Mouse (Mus musculus): ENCODE data around the gene Glis1. TPM values are rescaled to one million over a fixed set of nuclear protein-coding genes. Genes with fewer than 3 reads are reported as not detected.

Glis1 gene
- polyA plus RNA-seq, 1 experiment from 2014 or later = 6.8 TPM

DNA sequence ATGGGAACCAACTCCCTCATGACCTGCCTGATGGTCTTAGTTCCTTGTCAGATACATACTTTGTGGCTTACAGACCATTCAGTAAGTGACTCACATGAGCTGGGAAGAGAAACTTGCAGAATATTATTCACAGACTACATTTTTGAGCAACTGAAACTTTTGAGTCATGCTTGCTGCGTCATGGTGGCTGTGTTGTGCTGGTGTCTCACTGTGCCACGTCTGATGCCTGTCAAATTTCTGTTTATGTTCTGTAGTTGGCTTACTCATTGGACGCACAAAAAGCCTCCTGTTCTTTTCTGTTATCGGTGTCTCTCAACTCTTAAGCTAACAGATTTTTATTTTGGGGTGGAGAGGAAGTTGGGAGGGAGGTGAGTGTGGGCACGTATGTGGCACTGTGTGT is 119.4 kb downstream of the Glis1 start:
- no peaks in the 10 kb centered on the region for H3K36me3 ChIP-seq (ENCODE audit: control insufficient read depth, insufficient read depth, low read length)
- ATAC-seq (ENCODE audit: insufficient number of reproducible peaks, low FRiP score, low TSS enrichment, low read depth) (no peak), DNase-seq (ENCODE audit: low spot score) (no peak)
- no peak overlapping the region for H3K9ac ChIP-seq (ENCODE audit: low read length)
- no peak overlapping the region for H3K27ac ChIP-seq (replicated peaks; ENCODE audit: low read depth, low read length)
- H3K4me3 ChIP-seq (ENCODE audit: low read depth, low read length) = no peak overlapping the region
- H3K4me2 ChIP-seq (ENCODE audit: low read depth, severe bottlenecking) = no peak overlapping the region
- 85% methylated on average over 5 of the region's 5 CpGs for WGBS
- H3K27me3 ChIP-seq (ENCODE audit: control insufficient read depth, insufficient read depth, low read length) = no peaks in the 10 kb centered on the region
- H3K9me3 ChIP-seq (ENCODE audit: control insufficient read depth, low read length) = no peaks in the 10 kb centered on the region
- H3K4me1 ChIP-seq (ENCODE audit: control insufficient read depth, insufficient read depth, low read length) = peaks cover 20% of the 10 kb centered on the region

DNA sequence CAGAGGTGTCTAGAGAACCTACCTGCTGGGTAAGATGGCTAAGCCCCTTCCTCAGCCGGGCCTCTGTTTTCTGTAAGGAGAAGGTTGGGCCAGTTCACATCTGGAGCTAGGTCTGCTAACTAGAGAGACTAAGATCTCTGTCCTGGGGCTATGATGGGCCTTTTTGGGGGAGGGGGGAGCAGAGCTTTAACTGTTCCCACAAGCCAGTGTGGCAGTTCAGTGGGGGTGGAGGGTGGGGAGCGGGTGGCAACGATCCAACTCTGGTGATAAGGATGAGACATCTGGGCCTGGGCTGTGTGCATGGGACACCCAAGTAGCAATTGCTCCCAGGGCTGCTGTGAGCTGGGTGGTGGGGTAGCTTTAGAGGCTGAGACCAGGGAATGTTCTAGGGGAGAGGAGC is 124.4 kb downstream of the Glis1 start:
- WGBS = 45% methylated on average over 3 of the region's 3 CpGs
- ATAC-seq (ENCODE audit: insufficient number of reproducible peaks, low FRiP score, low TSS enrichment, low read depth) (no peak), DNase-seq (ENCODE audit: low spot score) (no peak)
- H3K9ac ChIP-seq (ENCODE audit: low read length) = no peak overlapping the region
- no peak overlapping the region for H3K4me3 ChIP-seq (ENCODE audit: low read depth, low read length)
- H3K4me2 ChIP-seq (ENCODE audit: low read depth, severe bottlenecking) = no peak overlapping the region
- no peak overlapping the region for H3K27ac ChIP-seq (replicated peaks; ENCODE audit: low read depth, low read length)
- H3K4me1 ChIP-seq (ENCODE audit: control insufficient read depth, insufficient read depth, low read length) = peaks cover 17% of the 10 kb centered on the region
- no peaks in the 10 kb centered on the region for H3K9me3 ChIP-seq (ENCODE audit: control insufficient read depth, low read length)
- no peaks in the 10 kb centered on the region for H3K36me3 ChIP-seq (ENCODE audit: control insufficient read depth, insufficient read depth, low read length)
- H3K27me3 ChIP-seq (ENCODE audit: control insufficient read depth, insufficient read depth, low read length) = no peaks in the 10 kb centered on the region

GRCm38 (mm10) chr4:107561056-107561455 is 126.7 kb downstream of the Glis1 start:
- Histone ChIP-seq H3K36me3 (ENCODE audit: control insufficient read depth, insufficient read depth, low read length) (no peaks in the 10 kb centered on the region), H3K4me2 (ENCODE audit: low read depth, severe bottlenecking) (no peak overlapping the region), H3K9me3 (ENCODE audit: control insufficient read depth, low read length) (no peaks in the 10 kb centered on the region), H3K27ac (replicated peaks; ENCODE audit: low read depth, low read length) (no peak overlapping the region), H3K4me1 (ENCODE audit: control insufficient read depth, insufficient read depth, low read length) (peaks cover 20% of the 10 kb centered on the region), H3K4me3 (ENCODE audit: low read depth, low read length) (no peak overlapping the region), H3K27me3 (ENCODE audit: control insufficient read depth, insufficient read depth, low read length) (no peaks in the 10 kb centered on the region), H3K9ac (ENCODE audit: low read length) (no peak overlapping the region)
- ATAC-seq (ENCODE audit: insufficient number of reproducible peaks, low FRiP score, low TSS enrichment, low read depth) = no peak
- no peak for DNase-seq (ENCODE audit: low spot score)
- WGBS = 83% methylated on average over 2 of the region's 2 CpGs

DNA sequence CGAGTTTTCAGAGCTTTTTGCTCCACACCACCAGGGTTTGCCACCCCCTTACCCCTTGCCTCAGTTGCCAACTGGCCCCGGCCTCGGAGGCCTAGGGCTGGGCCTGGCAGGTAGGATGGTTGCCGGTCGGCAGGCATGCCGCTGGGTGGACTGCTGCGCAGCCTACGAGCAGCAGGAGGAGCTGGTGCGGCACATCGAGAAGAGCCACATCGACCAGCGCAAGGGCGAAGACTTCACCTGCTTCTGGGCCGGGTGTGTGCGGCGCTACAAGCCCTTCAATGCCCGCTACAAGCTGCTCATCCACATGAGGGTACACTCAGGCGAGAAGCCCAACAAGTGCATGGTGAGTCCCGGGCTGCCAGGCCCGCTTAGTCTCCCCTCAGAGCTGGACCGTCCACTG is 133.8 kb downstream of the Glis1 start:
- Histone ChIP-seq H3K27me3 (ENCODE audit: control insufficient read depth, insufficient read depth, low read length) (no peaks in the 10 kb centered on the region; the same call in 1 of the 2 replicates), H3K9me3 (ENCODE audit: control insufficient read depth, low read length) (no peaks in the 10 kb centered on the region), H3K27ac (replicated peaks; ENCODE audit: low read depth, low read length) (no peak overlapping the region), H3K36me3 (ENCODE audit: control insufficient read depth, insufficient read depth, low read length) (no peaks in the 10 kb centered on the region), H3K4me2 (ENCODE audit: low read depth, severe bottlenecking) (no peak overlapping the region), H3K9ac (ENCODE audit: low read length) (no peak overlapping the region), H3K4me3 (ENCODE audit: low read depth, low read length) (no peak overlapping the region), H3K4me1 (ENCODE audit: control insufficient read depth, insufficient read depth, low read length) (peaks cover 29% of the 10 kb centered on the region)
- DNase-seq (ENCODE audit: low spot score) (no peak), ATAC-seq (ENCODE audit: insufficient number of reproducible peaks, low FRiP score, low TSS enrichment, low read depth) (no peak)
- WGBS = 79% methylated on average over 21 of the region's 21 CpGs

DNA sequence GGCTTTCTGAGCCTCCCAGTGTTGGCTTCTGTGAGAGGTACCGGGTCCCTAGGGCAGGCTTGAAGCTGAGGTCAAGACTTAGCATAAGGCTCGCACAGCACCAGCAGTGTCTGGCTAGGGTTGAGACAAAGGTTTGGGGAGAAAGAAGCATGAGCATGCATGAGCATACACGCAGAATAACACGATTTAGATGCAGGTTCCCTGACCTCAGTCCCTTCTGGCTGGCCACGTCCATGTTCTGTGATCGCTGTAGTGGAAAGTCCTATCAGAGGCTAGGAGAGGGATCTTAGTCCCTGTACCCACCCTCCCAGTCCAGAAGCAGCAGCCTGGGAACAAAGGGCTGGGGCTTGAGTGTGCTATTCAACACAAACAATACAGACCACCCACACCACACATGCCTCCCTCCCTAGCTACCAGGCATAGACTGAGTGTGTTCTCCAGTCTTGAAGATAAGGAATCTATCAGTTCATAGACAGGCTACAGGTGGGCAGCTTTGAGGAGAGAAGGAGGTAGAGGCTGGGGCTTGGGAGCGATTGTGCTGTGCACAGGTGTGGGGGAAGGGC is 134.6 kb downstream of the Glis1 start:
- no peak overlapping the region for H3K9ac ChIP-seq (ENCODE audit: low read length)
- H3K4me2 ChIP-seq (ENCODE audit: low read depth, severe bottlenecking) = no peak overlapping the region
- DNase-seq (ENCODE audit: low spot score) (no peak), ATAC-seq (ENCODE audit: insufficient number of reproducible peaks, low FRiP score, low TSS enrichment, low read depth) (no peak)
- H3K4me3 ChIP-seq (ENCODE audit: low read depth, low read length) = no peak overlapping the region
- H3K4me1 ChIP-seq (ENCODE audit: control insufficient read depth, insufficient read depth, low read length) = peaks cover 29% of the 10 kb centered on the region
- H3K9me3 ChIP-seq (ENCODE audit: control insufficient read depth, low read length) = no peaks in the 10 kb centered on the region
- H3K36me3 ChIP-seq (ENCODE audit: control insufficient read depth, insufficient read depth, low read length) = no peaks in the 10 kb centered on the region
- H3K27me3 ChIP-seq (ENCODE audit: control insufficient read depth, insufficient read depth, low read length) = no peaks in the 10 kb centered on the region; the same call in 1 of the 2 replicates
- 87% methylated on average over 7 of the region's 7 CpGs for WGBS
- H3K27ac ChIP-seq (replicated peaks; ENCODE audit: low read depth, low read length) = no peak overlapping the region

DNA sequence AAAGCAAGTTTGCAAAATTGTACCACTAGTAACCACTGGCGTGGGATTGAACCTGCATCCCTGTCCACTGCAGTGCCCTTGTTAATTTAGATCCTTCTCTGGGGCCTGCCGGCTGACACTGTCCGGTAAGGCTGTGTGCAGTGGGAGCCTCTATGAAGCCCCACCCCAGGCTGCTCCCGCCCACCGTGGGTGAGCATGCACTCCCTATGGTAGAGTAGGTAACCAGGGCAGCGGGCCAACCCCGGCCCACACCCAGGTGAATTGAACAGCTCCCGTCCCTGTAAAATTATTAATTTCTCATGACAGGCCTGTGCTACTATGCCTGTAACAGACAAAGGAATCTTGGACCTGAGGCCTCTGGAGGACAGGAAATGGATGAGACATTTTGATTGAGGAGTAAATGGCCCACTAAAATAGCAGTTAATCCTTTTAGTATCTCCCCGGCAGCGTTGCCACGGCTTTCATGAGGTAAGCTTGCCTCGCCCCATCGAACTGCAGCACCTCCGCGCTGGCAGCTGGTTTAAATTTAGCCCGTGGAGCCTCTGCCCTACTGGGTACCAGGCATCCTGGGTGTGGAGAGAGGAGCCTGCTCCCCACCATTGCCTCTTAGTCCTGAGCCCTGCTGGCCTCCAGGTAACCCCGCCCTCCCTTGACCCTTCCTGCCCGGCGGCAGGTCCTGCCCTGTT is 136.1 kb downstream of the Glis1 start:
- DNase-seq (ENCODE audit: low spot score) (no peak), ATAC-seq (ENCODE audit: insufficient number of reproducible peaks, low FRiP score, low TSS enrichment, low read depth) (no peak)
- Histone ChIP-seq H3K4me2 (ENCODE audit: low read depth, severe bottlenecking) (no peak overlapping the region), H3K9me3 (ENCODE audit: control insufficient read depth, low read length) (no peaks in the 10 kb centered on the region), H3K9ac (ENCODE audit: low read length) (no peak overlapping the region), H3K36me3 (ENCODE audit: control insufficient read depth, insufficient read depth, low read length) (no peaks in the 10 kb centered on the region), H3K27ac (replicated peaks; ENCODE audit: low read depth, low read length) (no peak overlapping the region), H3K27me3 (ENCODE audit: control insufficient read depth, insufficient read depth, low read length) (no peaks in the 10 kb centered on the region; the same call in 1 of the 2 replicates), H3K4me1 (ENCODE audit: control insufficient read depth, insufficient read depth, low read length) (peaks cover 29% of the 10 kb centered on the region), H3K4me3 (ENCODE audit: low read depth, low read length) (no peak overlapping the region)
- 31% methylated on average over 19 of the region's 19 CpGs for WGBS

DNA sequence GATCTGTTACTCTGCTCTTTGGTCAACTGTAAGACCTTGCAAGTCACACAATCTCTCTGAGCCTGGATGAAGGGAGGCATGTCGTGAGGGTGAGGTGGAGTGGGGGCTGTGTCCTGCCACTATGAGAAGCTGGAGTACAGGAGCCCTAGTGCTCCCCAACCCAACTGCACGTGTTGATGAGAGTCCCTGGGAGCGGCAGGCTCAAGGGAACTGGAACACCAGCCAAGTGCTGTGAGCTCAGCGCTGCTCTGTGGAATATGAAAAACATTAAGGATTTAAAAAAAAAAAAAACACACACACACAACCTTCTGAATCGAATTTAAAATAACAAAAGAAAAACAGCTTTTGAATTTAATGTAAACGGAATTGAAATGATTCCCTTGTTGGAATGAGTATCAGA is 141.4 kb downstream of the Glis1 start:
- H3K4me3 ChIP-seq (ENCODE audit: low read depth, low read length) = no peak overlapping the region
- no peaks in the 10 kb centered on the region for H3K36me3 ChIP-seq (ENCODE audit: control insufficient read depth, insufficient read depth, low read length)
- H3K4me1 ChIP-seq (ENCODE audit: control insufficient read depth, insufficient read depth, low read length) = peaks cover 33% of the 10 kb centered on the region
- 81% methylated on average over 6 of the region's 6 CpGs for WGBS
- no peak for DNase-seq (ENCODE audit: low spot score)
- no peak overlapping the region for H3K4me2 ChIP-seq (ENCODE audit: low read depth, severe bottlenecking)
- no peaks in the 10 kb centered on the region for H3K9me3 ChIP-seq (ENCODE audit: control insufficient read depth, low read length)
- no peak overlapping the region for H3K9ac ChIP-seq (ENCODE audit: low read length)
- no peak overlapping the region for H3K27ac ChIP-seq (replicated peaks; ENCODE audit: low read depth, low read length)
- ATAC-seq (ENCODE audit: insufficient number of reproducible peaks, low FRiP score, low TSS enrichment, low read depth) = no peak
- H3K27me3 ChIP-seq (ENCODE audit: control insufficient read depth, insufficient read depth, low read length) = no peaks in the 10 kb centered on the region

DNA sequence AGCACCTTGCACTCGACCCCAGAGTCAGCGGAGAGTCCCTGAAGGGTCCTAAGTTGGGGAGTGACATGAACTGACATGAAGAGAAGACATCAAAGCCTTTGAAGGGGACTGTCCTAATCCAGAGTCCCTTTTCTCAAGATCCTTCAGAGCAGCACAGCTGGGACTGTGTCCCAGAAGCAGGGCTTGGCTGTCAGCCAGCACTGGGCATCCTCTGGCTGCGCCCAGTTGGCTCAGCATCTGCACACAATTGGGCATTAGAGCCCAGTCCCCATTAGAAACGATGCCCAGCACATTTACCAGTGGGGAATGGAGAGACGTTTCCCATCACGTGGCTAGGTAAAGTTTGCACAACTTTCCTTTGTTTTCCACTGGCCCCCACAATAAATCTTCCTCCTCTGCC is 142.4 kb downstream of the Glis1 start:
- DNase-seq (ENCODE audit: low spot score) (no peak), ATAC-seq (ENCODE audit: insufficient number of reproducible peaks, low FRiP score, low TSS enrichment, low read depth) (no peak)
- H3K27me3 ChIP-seq (ENCODE audit: control insufficient read depth, insufficient read depth, low read length) = no peaks in the 10 kb centered on the region
- H3K9me3 ChIP-seq (ENCODE audit: control insufficient read depth, low read length) = no peaks in the 10 kb centered on the region
- H3K36me3 ChIP-seq (ENCODE audit: control insufficient read depth, insufficient read depth, low read length) = no peaks in the 10 kb centered on the region
- peaks cover 32% of the 10 kb centered on the region for H3K4me1 ChIP-seq (ENCODE audit: control insufficient read depth, insufficient read depth, low read length)
- H3K9ac ChIP-seq (ENCODE audit: low read length) = no peak overlapping the region
- 39% methylated on average over 6 of the region's 6 CpGs for WGBS
- no peak overlapping the region for H3K27ac ChIP-seq (replicated peaks; ENCODE audit: low read depth, low read length)
- no peak overlapping the region for H3K4me3 ChIP-seq (ENCODE audit: low read depth, low read length)
- no peak overlapping the region for H3K4me2 ChIP-seq (ENCODE audit: low read depth, severe bottlenecking)

Measured in limb, embryonic 11.5 days (tissue).